Mouse (Mus musculus) lung, postnatal 0 days (tissue): ENCODE data around the gene Gjb1. TPM values are rescaled to one million over a fixed set of nuclear protein-coding genes. Genes with fewer than 3 reads are reported as not detected.

ENCODE experiments used
- ATAC-seq: fragments of 200-750 bp; cut with Nextera tagmentation; 2 replicates; pipeline ENCODE4 v1.8.0; 2017; ENCODE audit warnings: moderate library complexity
- DNase-seq: peaks from one replicate; pipeline ENCODE4 v3.0.0-alpha.2; 2016; ENCODE audit warnings: low spot score
- H3K27ac ChIP-seq: fragments of 300-500 bp; sonication (generic); 2 replicates; pipeline ENCODE4 v1.5.1; 2014; ENCODE audit warnings: antibody characterized with exemption, mild to moderate bottlenecking, low read length, mixed read lengths
- H3K27me3 ChIP-seq: fragments of 300-500 bp; sonication (generic); replicated peaks from 2 replicates; pipeline ENCODE4 v1.6.1; 2014; ENCODE audit warnings: low read length, mixed read lengths; ENCODE audit not compliant: insufficient read depth
- H3K36me3 ChIP-seq: fragments of 300-500 bp; sonication (generic); 2 replicates; pipeline ENCODE4 v1.6.1; 2014; ENCODE audit warnings: low read length, mixed read lengths; ENCODE audit not compliant: insufficient read depth
- H3K4me1 ChIP-seq: fragments of 300-500 bp; sonication (generic); 2 replicates; pipeline ENCODE4 v1.6.1; 2014; ENCODE audit warnings: antibody characterized with exemption, low read depth, low read length, mixed read lengths; ENCODE audit not compliant: insufficient read depth
- H3K4me2 ChIP-seq: fragments of 300-500 bp; sonication (generic); replicated peaks from 2 replicates; pipeline ENCODE4 v1.6.1; 2014; ENCODE audit warnings: low read depth, mild to moderate bottlenecking, low read length, moderate library complexity, mixed read lengths
- H3K4me3 ChIP-seq: fragments of 300-500 bp; sonication (generic); 2 replicates; pipeline ENCODE4 v1.5.1; 2014; ENCODE audit warnings: low read depth, low read length
- H3K9ac ChIP-seq: fragments of 300-500 bp; sonication (generic); replicated peaks from 2 replicates; pipeline ENCODE4 v1.6.1; 2014; ENCODE audit warnings: low read depth, mild to moderate bottlenecking
- H3K9me3 ChIP-seq: fragments of 300-500 bp; sonication (generic); 2 replicates; pipeline ENCODE4 v1.6.1; 2016; ENCODE audit warnings: low read length, mixed read lengths
- CTCF ChIP-seq: IDR thresholded peaks from 2 replicates; pipeline ENCODE4 v1.5.1; 2016; ENCODE audit warnings: antibody characterized with exemption, mild to moderate bottlenecking
- EP300 ChIP-seq: IDR thresholded peaks from 2 replicates; pipeline ENCODE4 v1.6.1; 2016; ENCODE audit warnings: antibody characterized with exemption, mild to moderate bottlenecking, control low read depth
- WGBS: fragments of 180-500 bp; shearing (Covaris S2); extraction: QIAGEN DNeasy Blood & Tissue Kit; methylation state at CpG from one replicate; pipeline ENCODE4 v1.1.7; 2014; 5-methylcytosine and 5-hydroxymethylcytosine counted together
- polyA plus RNA-seq: library from polyadenylated mRNA; unstranded; fragments of >200 nt; fragmentation: Nextera tagmentation; extraction: Ambion mirVana; gene quantifications from 2 replicates; pipeline ENCODE4 v1.2.1, GENCODE M21; 2015

Gjb1 gene
- polyA plus RNA-seq, 1 experiment from 2014 or later = 2.0 TPM

- DNase-seq (no peak), ATAC-seq (no peak)
- Histone ChIP-seq H3K4me2 (no peak overlapping the region), H3K36me3 (no peaks in the 10 kb centered on the region), H3K27ac (no peak overlapping the region), H3K4me1 (no peaks in the 10 kb centered on the region), H3K27me3 (no peaks in the 10 kb centered on the region), H3K9me3 (no peaks in the 10 kb centered on the region), H3K9ac (no peak overlapping the region), H3K4me3 (no peak overlapping the region)
- TF ChIP-seq CTCF (no peak), EP300 (no peak)
- 36% methylated on average over 4 of the region's 4 CpGs for WGBS
Observed at GRCm38 (mm10) chrX:101377076-101377475, 898 bp downstream of the Gjb1 start.

DNA sequence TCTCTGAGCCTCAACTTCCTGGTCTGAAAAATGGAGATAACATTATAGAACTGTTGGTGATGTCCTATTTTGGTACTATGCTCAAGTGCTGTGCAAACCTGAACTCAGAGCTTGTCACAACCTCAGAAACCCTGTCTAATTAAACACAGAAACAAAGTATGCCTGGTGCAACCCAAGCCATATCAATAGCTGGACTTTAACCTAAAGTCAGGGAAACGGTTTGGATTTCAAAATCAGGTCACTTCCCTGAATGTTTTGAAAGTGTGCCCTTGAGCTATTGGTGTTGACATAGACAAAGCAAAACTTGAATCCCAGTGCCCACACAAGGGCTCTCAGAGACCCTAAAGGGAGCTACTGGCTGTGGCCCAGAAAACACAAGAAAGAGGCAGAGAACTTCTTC lies 3.6 kb downstream of the Gjb1 start:
- TF ChIP-seq EP300 (no peak), CTCF (no peak)
- H3K4me3 ChIP-seq = no peak overlapping the region
- H3K4me2 ChIP-seq = no peak overlapping the region
- DNase-seq (no peak), ATAC-seq (no peak)
- 0 out of 2 replicates have a peak, but pooled peaks cover 3% of the 10 kb centered on the region for H3K27me3 ChIP-seq
- no peaks in the 10 kb centered on the region for H3K9me3 ChIP-seq
- no peaks in the 10 kb centered on the region for H3K4me1 ChIP-seq
- 56% methylated on average over 1 of the region's 1 CpGs for WGBS
- no peak overlapping the region for H3K9ac ChIP-seq
- no peak overlapping the region for H3K27ac ChIP-seq
- H3K36me3 ChIP-seq = no peaks in the 10 kb centered on the region

DNA sequence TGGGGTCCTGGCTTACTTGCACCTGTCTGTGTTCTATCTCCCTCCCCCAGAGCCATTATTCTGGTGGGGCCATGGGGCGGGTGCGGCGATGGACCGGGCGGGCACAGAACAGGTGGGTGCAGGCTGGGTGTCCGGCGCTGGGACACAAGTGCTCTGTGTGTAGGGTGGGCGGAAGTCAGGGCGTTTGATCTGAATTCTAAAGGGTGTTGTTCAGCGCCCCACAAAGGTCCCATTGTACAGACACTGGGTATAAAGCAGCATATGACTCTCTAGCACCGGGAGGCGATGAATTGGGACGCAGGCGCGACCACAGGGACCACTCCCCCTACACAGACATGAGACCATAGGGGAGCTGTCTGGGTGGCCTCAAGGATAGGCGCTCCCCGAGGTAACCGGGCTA lies 7.3 kb downstream of the Gjb1 start:
- no peak overlapping the region for H3K4me3 ChIP-seq
- ATAC-seq (no peak), DNase-seq (no peak)
- no peaks in the 10 kb centered on the region for H3K4me1 ChIP-seq
- no peaks in the 10 kb centered on the region for H3K36me3 ChIP-seq
- no peak overlapping the region for H3K9ac ChIP-seq
- TF ChIP-seq EP300 (no peak), CTCF (no peak)
- no peak overlapping the region for H3K4me2 ChIP-seq
- H3K27ac ChIP-seq = no peak overlapping the region
- 0 out of 2 replicates have a peak, but pooled peaks cover 3% of the 10 kb centered on the region for H3K27me3 ChIP-seq
- WGBS = 29% methylated on average over 18 of the region's 18 CpGs
- H3K9me3 ChIP-seq = no peaks in the 10 kb centered on the region

DNA sequence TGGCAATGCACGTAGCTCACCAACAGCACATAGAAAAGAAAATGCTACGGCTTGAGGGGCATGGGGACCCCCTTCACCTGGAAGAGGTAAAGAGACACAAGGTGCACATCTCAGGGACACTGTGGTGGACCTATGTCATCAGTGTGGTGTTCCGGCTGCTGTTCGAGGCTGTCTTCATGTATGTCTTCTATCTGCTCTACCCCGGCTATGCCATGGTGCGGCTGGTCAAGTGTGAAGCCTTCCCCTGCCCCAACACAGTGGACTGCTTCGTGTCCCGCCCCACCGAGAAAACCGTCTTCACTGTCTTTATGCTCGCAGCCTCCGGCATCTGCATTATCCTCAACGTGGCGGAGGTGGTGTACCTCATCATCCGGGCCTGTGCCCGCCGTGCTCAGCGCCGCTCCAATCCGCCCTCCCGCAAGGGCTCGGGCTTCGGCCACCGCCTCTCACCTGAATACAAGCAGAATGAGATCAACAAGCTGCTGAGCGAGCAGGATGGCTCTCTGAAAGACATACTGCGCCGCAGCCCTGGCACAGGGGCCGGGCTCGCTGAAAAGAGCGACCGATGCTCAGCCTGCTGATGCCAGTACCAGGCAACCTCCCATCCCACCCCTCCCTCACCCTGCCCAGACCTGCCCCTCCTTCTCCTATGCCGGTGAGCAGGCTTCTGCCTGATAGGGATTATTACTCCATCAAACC lies 8.4 kb downstream of the Gjb1 start:
- H3K27me3 ChIP-seq = 0 out of 2 replicates have a peak, but pooled peaks cover 3% of the 10 kb centered on the region
- no peaks in the 10 kb centered on the region for H3K9me3 ChIP-seq
- H3K9ac ChIP-seq = no peak overlapping the region
- WGBS = 17% methylated on average over 31 of the region's 32 CpGs
- no peak overlapping the region for H3K4me3 ChIP-seq
- no peak for ATAC-seq
- no peak overlapping the region for H3K27ac ChIP-seq
- no peaks in the 10 kb centered on the region for H3K4me1 ChIP-seq
- DNase-seq = no peak
- no peak overlapping the region for H3K4me2 ChIP-seq
- TF ChIP-seq CTCF (no peak), EP300 (no peak)
- no peaks in the 10 kb centered on the region for H3K36me3 ChIP-seq

DNA sequence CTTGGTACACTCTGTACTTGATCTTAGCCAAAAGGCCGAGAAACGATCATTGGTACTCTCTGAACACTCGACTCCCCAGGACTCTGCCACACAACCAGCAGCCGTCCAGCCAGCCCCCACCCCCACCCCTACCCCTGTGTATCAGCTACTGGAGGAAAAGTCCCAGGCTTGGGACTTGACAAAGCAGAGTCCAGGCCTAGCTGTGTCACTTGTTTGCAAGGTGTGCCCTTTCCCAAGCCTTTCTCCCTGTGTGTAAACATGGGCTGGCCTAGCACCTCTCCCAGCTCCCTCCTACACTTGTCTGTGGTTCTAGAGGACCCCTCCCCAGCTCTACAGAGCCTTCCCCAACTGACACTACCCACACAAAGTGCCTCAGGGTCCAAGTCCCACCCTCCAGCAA lies 10.0 kb downstream of the Gjb1 start:
- H3K4me2 ChIP-seq = no peak overlapping the region
- ATAC-seq (no peak), DNase-seq (no peak)
- no peaks in the 10 kb centered on the region for H3K9me3 ChIP-seq
- H3K4me3 ChIP-seq = no peak overlapping the region
- H3K36me3 ChIP-seq = no peaks in the 10 kb centered on the region
- no peaks in the 10 kb centered on the region for H3K4me1 ChIP-seq
- WGBS = 31% methylated on average over 4 of the region's 4 CpGs
- TF ChIP-seq EP300 (no peak), CTCF (no peak)
- no peak overlapping the region for H3K9ac ChIP-seq
- no peak overlapping the region for H3K27ac ChIP-seq
- H3K27me3 ChIP-seq = 0 out of 2 replicates have a peak, but pooled peaks cover 3% of the 10 kb centered on the region

GRCm38 (mm10) chrX:101388866-101389537 lies 12.8 kb downstream of the Gjb1 start:
- Histone ChIP-seq H3K4me3 (no peak overlapping the region), H3K9me3 (no peaks in the 10 kb centered on the region), H3K27me3 (no peaks in the 10 kb centered on the region), H3K4me2 (no peak overlapping the region), H3K4me1 (no peaks in the 10 kb centered on the region), H3K36me3 (no peaks in the 10 kb centered on the region), H3K9ac (no peak overlapping the region), H3K27ac (no peak overlapping the region)
- TF ChIP-seq CTCF (no peak), EP300 (no peak)
- 55% methylated on average over 5 of the region's 5 CpGs for WGBS
- DNase-seq = no peak
- no peak for ATAC-seq
